ENCODE assay signal across 8 mouse cellular contexts in genomic region chr1:191275527-191275926, GRCm38 (mm10). TPM values are rescaled to one million over a fixed set of nuclear protein-coding genes. Genes with fewer than 3 reads are reported as not detected.
A peak's percentile ranks its signal among the peaks of the same experiment; 100 is the strongest.
DNase-seq lines count a peak whose midpoint lies in the region; ATAC-seq and TF ChIP-seq lines count a peak whose summit lies in the region.

No protein-coding gene starts in this region.

- peak; percentile 59 for DNase-seq in adrenal gland, adult 8-10 months
- DNase-seq in embryo, embryonic 9.5 days (ENCODE audit: extremely low spot score) = peak; percentile 85
- peak; percentile 90 for DNase-seq in kidney, postnatal 10 days
- DNase-seq in lung, adult 2 months = peak; percentile 80
- peak; percentile 72 for DNase-seq in retina, postnatal 1 day
- peak; percentile 53 for DNase-seq in urinary bladder, postnatal 10 days (ENCODE audit: low spot score)

- H3K4me2 ChIP-seq in heart, embryonic 12.5 days = no peak overlapping the region

- peak; percentile 82 for ATAC-seq in CD4-positive, CD25-positive, alpha-beta regulatory T cell, adult 4 months
- peak; percentile 56 for ATAC-seq in heart, embryonic 12.5 days (ENCODE audit: insufficient number of reproducible peaks, low FRiP score)

- no peaks in the 10 kb centered on the region; the same call in 1 of the 2 replicates for H3K27me3 ChIP-seq in heart, embryonic 12.5 days (replicated peaks)

- TF ChIP-seq CTCF in lung, adult 2 months (IDR thresholded peaks at IDR 0.05; ENCODE audit: insufficient read depth, low read length) = peak; percentile 79

- WGBS in heart, embryonic 12.5 days = 4% methylated on average over 12 of the region's 12 CpGs
- 6% methylated on average over 12 of the region's 12 CpGs for WGBS in lung, adult 2 months

- no peak overlapping the region for H3K9ac ChIP-seq in heart, embryonic 12.5 days

- no peaks in the 10 kb centered on the region for H3K36me3 ChIP-seq in heart, embryonic 12.5 days

- no peak overlapping the region for H3K27ac ChIP-seq in heart, embryonic 12.5 days (ENCODE audit: poor library complexity, severe bottlenecking)

- H3K4me1 ChIP-seq in heart, embryonic 12.5 days (replicated peaks) = peaks cover 14% of the 10 kb centered on the region
- peaks cover 6% of the 10 kb centered on the region for H3K4me1 ChIP-seq in lung, adult 2 months (ENCODE audit: control insufficient read depth, insufficient read depth, low read length)

- H3K4me3 ChIP-seq in heart, embryonic 12.5 days = no peak overlapping the region
- no peak overlapping the region for H3K4me3 ChIP-seq in lung, adult 2 months (replicated peaks; ENCODE audit: extremely low read depth, low read depth, low read length)

- no peak for TF ChIP-seq POLR2A in lung, adult 2 months (IDR thresholded peaks at IDR 0.05; ENCODE audit: borderline replicate concordance, extremely low read depth, low read depth, low read length)

- no peaks in the 10 kb centered on the region for H3K9me3 ChIP-seq in heart, embryonic 12.5 days (replicated peaks)

RNA-seq across cellular contexts. Expression of gene Nenf, which starts 42.5 kb away (rescaled TPM):
- polyA plus RNA-seq in CD4-positive, CD25-positive, alpha-beta regulatory T cell, adult 4 months (2017; shearing (Covaris generic)) = 1 to 10 TPM in 1 of 2 experiments, not detected in 1; 1.5 TPM
- 100 to 1,000 TPM in 2 of 4 experiments, 10 to 100 TPM in 2; 82.9 to 112 (median 103) TPM for total RNA-seq in adrenal gland, adult 8-10 months (2022)
- polyA plus RNA-seq in heart, embryonic 12.5 days (2016; fragmentation: Nextera tagmentation; extraction: Ambion mirVana) = 103 and 105 TPM in 2 replicates
- 164 and 224 TPM in 2 replicates for polyA plus RNA-seq in lung, adult 2 months (2012; rRNA removed)

RNA-seq across cellular contexts. Expression of gene Tmem206, which starts 50.2 kb away (rescaled TPM):
- 10 to 100 TPM; 24.4 to 29.2 TPM for polyA plus RNA-seq in CD4-positive, CD25-positive, alpha-beta regulatory T cell, adult 4 months (2017; shearing (Covaris generic))
- 1 to 10 TPM; 6.0 to 9.2 (median 8.4) TPM for total RNA-seq in adrenal gland, adult 8-10 months (2022)
- 16.6 and 18.1 TPM in 2 replicates for polyA plus RNA-seq in heart, embryonic 12.5 days (2016; fragmentation: Nextera tagmentation; extraction: Ambion mirVana)
- polyA plus RNA-seq in lung, adult 2 months (2012; rRNA removed) = 8.0 and 8.4 TPM in 2 replicates

RNA-seq across cellular contexts. Expression of gene Atf3, which starts 57.7 kb away (rescaled TPM):
- polyA plus RNA-seq in CD4-positive, CD25-positive, alpha-beta regulatory T cell, adult 4 months (2017; shearing (Covaris generic)) = not detected
- 1 to 10 TPM; 2.1 to 8.6 (median 3.2) TPM for total RNA-seq in adrenal gland, adult 8-10 months (2022)
- polyA plus RNA-seq in heart, embryonic 12.5 days (2016; fragmentation: Nextera tagmentation; extraction: Ambion mirVana) = 17.0 and 17.6 TPM in 2 replicates
- 4.8 and 8.6 TPM in 2 replicates for polyA plus RNA-seq in lung, adult 2 months (2012; rRNA removed)

Comparison
In these comparisons a context has a peak if more than half of its experiments do, and no peak if none do; other contexts are left out.
1. RNA of gene Nenf, which starts 42.5 kb away (polyA plus RNA-seq): 164 to 224 TPM in lung, adult 2 months and 103 to 105 TPM in heart, embryonic 12.5 days; 1.5 TPM in CD4-positive, CD25-positive, alpha-beta regulatory T cell, adult 4 months; every median in the first group is over 10 times any median in the second.
2. Peak in every context shown above with its lines, with median percentiles within 50 percentile points of each other: DNase-seq.